Mouse (Mus musculus): ENCODE results near the gene Fancc.

DNA sequence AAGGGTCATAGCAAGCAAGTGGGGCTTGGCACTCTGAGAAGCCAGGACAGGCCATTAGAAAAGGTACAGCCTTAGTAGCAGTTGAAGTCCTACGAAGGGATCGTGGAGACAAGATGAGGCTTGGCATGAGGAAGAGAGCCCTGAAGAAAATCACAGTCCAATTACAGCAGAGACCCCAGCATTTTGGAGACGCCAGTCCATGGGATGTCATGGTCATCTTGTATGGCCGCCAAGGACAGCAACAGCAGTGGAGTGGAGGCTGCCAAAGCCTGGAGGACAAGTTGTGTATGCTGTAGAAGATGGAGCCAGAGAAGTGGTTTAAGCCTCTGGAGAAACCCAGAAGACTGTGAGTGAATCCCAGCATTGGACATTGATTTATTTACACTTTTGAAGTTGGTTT, 84.4 kb downstream of the Fancc start:
- TF ChIP-seq GATA1 (IDR thresholded peaks at IDR 0.05; ENCODE audit: borderline replicate concordance, low read length), result no peak
- TF ChIP-seq FLI1 (IDR thresholded peaks at IDR 0.05; ENCODE audit: low read length), result no peak
